Mouse (Mus musculus): ENCODE results near the gene Ppip5k2. TPM values are rescaled to one million over a fixed set of nuclear protein-coding genes. Genes with fewer than 3 reads are reported as not detected.
A peak's percentile ranks its signal among the peaks of the same experiment; 100 is the strongest.

Gene Ppip5k2
- total and polyA plus RNA-seq, 2 experiments, result 5.2 to 34.3 TPM

DNA sequence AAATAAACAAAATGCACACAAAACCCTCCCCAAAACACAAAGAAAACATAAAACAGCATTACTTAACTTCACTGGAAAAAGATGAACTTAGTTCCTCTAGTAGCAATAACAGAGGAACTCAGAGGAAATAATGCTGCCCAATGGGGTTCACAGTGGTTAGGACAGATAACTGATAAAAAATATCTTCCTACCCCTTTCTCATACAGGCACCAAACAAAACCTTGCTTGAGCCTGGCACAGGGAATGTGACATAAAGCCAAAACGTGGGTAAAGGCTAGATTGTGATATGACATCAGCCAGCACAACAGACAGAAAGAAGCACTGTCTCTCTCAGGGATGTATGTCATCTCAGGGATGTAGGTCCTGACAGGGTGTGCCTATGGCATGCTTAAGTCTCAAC is 40.9 kb downstream of the Ppip5k2 start:
- no peak for DNase-seq (ENCODE audit: extremely low read depth, low read depth, low spot score)
- TF ChIP-seq POLR2A (IDR thresholded peaks at IDR 0.05; ENCODE audit: extremely low read depth, insufficient read depth, low read length) (no peak), CTCF (IDR thresholded peaks at IDR 0.05; ENCODE audit: low read depth, low read length) (no peak)
- no peaks in the 10 kb centered on the region; the same call in 1 of the 2 replicates for H3K79me2 ChIP-seq (ENCODE audit: control insufficient read depth, insufficient read depth, low read length)
- no peak overlapping the region for H3K4me3 ChIP-seq (ENCODE audit: insufficient read depth, low read depth, low read length)
- H3K36me3 ChIP-seq (ENCODE audit: control insufficient read depth, insufficient read depth, low read length), result peaks cover 39% of the 10 kb centered on the region
- H3K9ac ChIP-seq (ENCODE audit: low read depth, low read length), result no peak overlapping the region
- no peak overlapping the region for H3K27ac ChIP-seq (replicated peaks; ENCODE audit: insufficient read depth, low read depth, low read length)
- WGBS, result 50% methylated on average over 1 of the region's 1 CpGs
- no peaks in the 10 kb centered on the region for H3K27me3 ChIP-seq (ENCODE audit: control insufficient read depth, insufficient read depth, low read length)
- no peaks in the 10 kb centered on the region for H3K4me1 ChIP-seq (ENCODE audit: control insufficient read depth, insufficient read depth, low read length)

DNA sequence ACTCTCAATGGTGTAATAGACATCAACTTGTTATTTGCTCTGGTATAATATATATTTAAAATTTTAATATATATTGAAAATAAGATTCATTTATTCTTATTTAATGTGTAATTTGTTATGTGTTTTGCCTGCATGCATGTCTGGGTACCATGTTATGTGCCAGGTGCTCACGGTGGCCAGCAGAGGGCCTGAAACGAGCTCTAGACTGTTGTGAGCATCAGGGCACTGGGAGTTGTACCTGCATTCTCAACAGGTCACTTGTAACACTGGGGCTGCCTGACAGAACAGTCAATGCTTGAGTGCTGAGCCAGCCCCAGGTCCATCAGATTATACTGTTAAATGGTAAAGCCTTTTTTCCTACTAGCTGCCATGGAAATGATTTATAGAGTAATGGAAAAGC is 43.5 kb downstream of the Ppip5k2 start:
- no peak overlapping the region for H3K27ac ChIP-seq (replicated peaks; ENCODE audit: insufficient read depth, low read depth, low read length)
- H3K9ac ChIP-seq (ENCODE audit: low read depth, low read length), result no peak overlapping the region
- no peaks in the 10 kb centered on the region; the same call in 1 of the 2 replicates for H3K79me2 ChIP-seq (ENCODE audit: control insufficient read depth, insufficient read depth, low read length)
- H3K27me3 ChIP-seq (ENCODE audit: control insufficient read depth, insufficient read depth, low read length), result no peaks in the 10 kb centered on the region
- H3K36me3 ChIP-seq (ENCODE audit: control insufficient read depth, insufficient read depth, low read length), result peaks cover 33% of the 10 kb centered on the region
- peak; percentile 9 for DNase-seq (ENCODE audit: extremely low read depth, low read depth, low spot score)
- no peak overlapping the region for H3K4me3 ChIP-seq (ENCODE audit: insufficient read depth, low read depth, low read length)
- H3K4me1 ChIP-seq (ENCODE audit: control insufficient read depth, insufficient read depth, low read length), result no peaks in the 10 kb centered on the region
- no peak for TF ChIP-seq POLR2A (IDR thresholded peaks at IDR 0.05; ENCODE audit: extremely low read depth, insufficient read depth, low read length)
- TF ChIP-seq CTCF (IDR thresholded peaks at IDR 0.05; ENCODE audit: low read depth, low read length), result peak; percentile 60
- WGBS, result 64% methylated on average over 2 of the region's 2 CpGs

DNA sequence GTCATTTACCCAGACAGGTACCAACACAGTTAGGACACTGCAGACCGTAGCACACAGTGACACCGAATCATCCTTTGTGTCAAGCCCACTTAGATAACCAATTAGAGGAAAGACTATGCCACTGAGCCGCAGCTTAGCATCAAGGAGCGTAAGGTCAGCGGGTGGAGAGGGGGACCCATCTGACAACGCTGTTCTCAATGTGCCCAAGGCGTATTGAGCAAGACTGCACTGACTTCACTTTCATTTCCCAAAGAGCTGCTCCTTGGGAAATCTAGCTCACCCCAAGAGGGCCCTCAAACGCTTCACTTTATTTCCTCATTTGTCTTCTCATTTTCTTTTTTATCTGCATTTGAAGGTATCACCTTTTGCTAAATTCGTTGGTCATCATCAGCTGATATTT is 51.8 kb downstream of the Ppip5k2 start:
- Histone ChIP-seq H3K27me3 (ENCODE audit: control insufficient read depth, insufficient read depth, low read length) (no peaks in the 10 kb centered on the region), H3K36me3 (ENCODE audit: control insufficient read depth, insufficient read depth, low read length) (peaks cover 47% of the 10 kb centered on the region), H3K27ac (replicated peaks; ENCODE audit: insufficient read depth, low read depth, low read length) (no peak overlapping the region), H3K4me1 (ENCODE audit: control insufficient read depth, insufficient read depth, low read length) (no peaks in the 10 kb centered on the region), H3K79me2 (ENCODE audit: control insufficient read depth, insufficient read depth, low read length) (no peaks in the 10 kb centered on the region; the same call in 1 of the 2 replicates), H3K4me3 (ENCODE audit: insufficient read depth, low read depth, low read length) (no peak overlapping the region), H3K9ac (ENCODE audit: low read depth, low read length) (no peak overlapping the region)
- 88% methylated on average over 9 of the region's 9 CpGs for WGBS
- no peak for TF ChIP-seq POLR2A (IDR thresholded peaks at IDR 0.05; ENCODE audit: extremely low read depth, insufficient read depth, low read length)
- TF ChIP-seq CTCF (IDR thresholded peaks at IDR 0.05; ENCODE audit: low read depth, low read length), result no peak
- peak; percentile 14 for DNase-seq (ENCODE audit: extremely low read depth, low read depth, low spot score)

DNA sequence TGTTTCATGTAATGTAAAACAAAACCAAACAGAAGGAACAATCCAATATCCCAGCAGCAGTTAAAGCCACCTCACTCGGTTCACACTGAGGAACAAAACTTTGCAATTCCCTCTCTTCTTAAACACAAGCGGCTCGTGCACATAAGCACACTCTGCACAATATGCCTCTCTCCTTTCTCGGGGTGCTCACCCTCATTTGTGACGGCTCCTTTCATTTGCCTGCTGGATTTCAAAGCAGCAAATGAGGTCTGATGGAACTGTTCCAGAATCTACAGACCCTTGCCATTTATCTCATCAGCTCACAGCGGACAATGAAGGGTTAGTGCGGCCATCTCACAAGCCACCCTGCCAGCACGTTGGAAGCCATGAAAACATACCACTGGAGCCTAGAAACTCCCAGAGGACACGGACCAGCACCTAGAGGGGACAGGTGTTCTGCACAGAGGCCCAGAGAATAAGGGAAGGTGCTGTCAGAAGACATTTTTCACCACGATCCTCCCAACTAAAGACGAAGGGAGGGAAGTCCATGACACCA is 55.8 kb downstream of the Ppip5k2 start:
- Histone ChIP-seq H3K79me2 (ENCODE audit: control insufficient read depth, insufficient read depth, low read length) (no peaks in the 10 kb centered on the region; the same call in 1 of the 2 replicates), H3K36me3 (ENCODE audit: control insufficient read depth, insufficient read depth, low read length) (peaks cover 54% of the 10 kb centered on the region), H3K4me3 (ENCODE audit: insufficient read depth, low read depth, low read length) (no peak overlapping the region), H3K27ac (replicated peaks; ENCODE audit: insufficient read depth, low read depth, low read length) (no peak overlapping the region), H3K9ac (ENCODE audit: low read depth, low read length) (no peak overlapping the region), H3K27me3 (ENCODE audit: control insufficient read depth, insufficient read depth, low read length) (no peaks in the 10 kb centered on the region), H3K4me1 (ENCODE audit: control insufficient read depth, insufficient read depth, low read length) (no peaks in the 10 kb centered on the region)
- 93% methylated on average over 11 of the region's 11 CpGs for WGBS
- no peak for TF ChIP-seq POLR2A (IDR thresholded peaks at IDR 0.05; ENCODE audit: extremely low read depth, insufficient read depth, low read length)
- no peak for TF ChIP-seq CTCF (IDR thresholded peaks at IDR 0.05; ENCODE audit: low read depth, low read length)
- DNase-seq (ENCODE audit: extremely low read depth, low read depth, low spot score), result no peak

DNA sequence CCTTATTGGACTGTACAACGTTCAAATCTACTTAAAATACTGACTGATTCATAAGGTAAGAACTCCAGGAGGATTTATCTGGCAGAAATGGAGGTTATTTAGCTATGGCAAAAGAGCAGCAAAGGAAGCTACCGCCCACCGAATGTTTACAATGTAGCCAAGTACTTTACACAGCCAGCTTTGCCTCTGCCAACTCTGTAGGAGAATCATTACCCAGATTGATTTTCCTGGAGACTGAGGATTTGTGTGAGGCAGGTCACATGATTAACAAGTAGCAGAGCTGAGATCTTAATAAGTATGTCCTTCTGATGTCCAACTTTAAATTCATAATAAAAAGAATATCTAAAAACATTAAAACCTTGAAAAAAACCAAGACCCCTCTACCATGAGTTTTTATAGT is 59.7 kb downstream of the Ppip5k2 start:
- H3K4me3 ChIP-seq (ENCODE audit: insufficient read depth, low read depth, low read length), result no peak overlapping the region
- TF ChIP-seq CTCF (IDR thresholded peaks at IDR 0.05; ENCODE audit: low read depth, low read length) (no peak), POLR2A (IDR thresholded peaks at IDR 0.05; ENCODE audit: extremely low read depth, insufficient read depth, low read length) (no peak)
- no peaks in the 10 kb centered on the region; the same call in 1 of the 2 replicates for H3K79me2 ChIP-seq (ENCODE audit: control insufficient read depth, insufficient read depth, low read length)
- no peak overlapping the region for H3K9ac ChIP-seq (ENCODE audit: low read depth, low read length)
- 37% methylated on average over 3 of the region's 3 CpGs for WGBS
- H3K27ac ChIP-seq (replicated peaks; ENCODE audit: insufficient read depth, low read depth, low read length), result no peak overlapping the region
- peak; percentile 64 for DNase-seq (ENCODE audit: extremely low read depth, low read depth, low spot score)
- H3K36me3 ChIP-seq (ENCODE audit: control insufficient read depth, insufficient read depth, low read length), result peaks cover 47% of the 10 kb centered on the region
- H3K27me3 ChIP-seq (ENCODE audit: control insufficient read depth, insufficient read depth, low read length), result no peaks in the 10 kb centered on the region
- no peaks in the 10 kb centered on the region for H3K4me1 ChIP-seq (ENCODE audit: control insufficient read depth, insufficient read depth, low read length)

DNA sequence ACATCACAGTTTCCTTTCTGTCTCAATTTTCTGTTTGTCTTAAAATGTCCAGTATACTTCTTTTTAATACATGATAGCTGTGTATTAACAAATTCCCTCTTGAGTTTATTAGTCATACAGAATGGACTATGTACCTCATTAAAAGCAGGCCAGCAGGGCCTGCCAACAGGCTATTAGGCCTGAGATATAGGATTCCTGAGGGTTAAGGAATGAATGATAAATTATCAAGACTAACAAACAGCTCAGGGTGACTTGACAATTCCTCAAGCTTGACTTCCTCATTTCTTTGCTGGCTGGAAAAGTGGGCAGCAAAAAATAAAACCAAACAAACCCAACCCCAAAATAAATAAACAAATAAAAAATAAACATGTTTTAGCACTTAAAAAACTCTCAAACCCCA is 64.8 kb downstream of the Ppip5k2 start:
- no peaks in the 10 kb centered on the region for H3K79me2 ChIP-seq (ENCODE audit: control insufficient read depth, insufficient read depth, low read length)
- peaks cover 28% of the 10 kb centered on the region for H3K36me3 ChIP-seq (ENCODE audit: control insufficient read depth, insufficient read depth, low read length)
- H3K27ac ChIP-seq (replicated peaks; ENCODE audit: insufficient read depth, low read depth, low read length), result no peak overlapping the region

More for the DNA sequence above, 64.8 kb downstream of the Ppip5k2 start:
- Histone ChIP-seq H3K27me3 (ENCODE audit: control insufficient read depth, insufficient read depth, low read length) (no peaks in the 10 kb centered on the region), H3K4me1 (ENCODE audit: control insufficient read depth, insufficient read depth, low read length) (no peaks in the 10 kb centered on the region), H3K9ac (ENCODE audit: low read depth, low read length) (no peak overlapping the region), H3K4me3 (ENCODE audit: insufficient read depth, low read depth, low read length) (no peak overlapping the region)
- peak; percentile 14 for DNase-seq (ENCODE audit: extremely low read depth, low read depth, low spot score)
- TF ChIP-seq CTCF (IDR thresholded peaks at IDR 0.05; ENCODE audit: low read depth, low read length), result no peak
- TF ChIP-seq POLR2A (IDR thresholded peaks at IDR 0.05; ENCODE audit: extremely low read depth, insufficient read depth, low read length), result no peak
